In the genomic region with DNA sequence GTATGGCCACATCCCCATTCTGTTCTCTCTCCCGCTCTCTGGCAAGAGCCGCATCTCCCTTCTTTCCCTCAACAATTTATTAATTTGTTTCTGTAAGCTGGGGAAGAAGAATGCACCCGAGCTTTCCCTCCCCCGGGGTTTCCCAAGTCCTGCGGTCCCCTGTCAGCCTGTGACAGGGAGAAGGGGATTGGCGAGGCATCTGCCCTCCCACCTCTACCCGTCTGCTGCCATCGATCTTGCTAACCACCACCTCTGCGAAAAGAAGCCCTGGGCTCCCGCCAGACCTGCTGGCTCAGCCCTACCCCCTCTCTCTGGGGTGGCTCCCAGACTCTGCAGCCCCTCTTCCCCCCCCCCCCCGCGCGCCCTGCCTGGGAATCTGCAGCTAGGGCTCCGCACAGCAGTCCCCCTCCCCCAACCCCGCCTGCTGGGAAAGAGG, we compare ENCODE assay signal across 7 mouse cellular contexts. TPM values are rescaled to one million over a fixed set of nuclear protein-coding genes. Genes with fewer than 3 reads are reported as not detected.
DNase-seq lines count a peak whose midpoint lies in the region; ATAC-seq and TF ChIP-seq lines count a peak whose summit lies in the region.

No protein-coding gene starts in this region.

- peak; percentile 54 for DNase-seq in lung, embryonic 14.5 days
- DNase-seq in lung, adult 2 months, result no peak
- DNase-seq in frontal cortex, postnatal 36 days (ENCODE audit: low spot score in 2 of 2), result peak; percentile 66 to 70
- no peak for DNase-seq in limb, embryonic 11.5 days (ENCODE audit: low spot score)
- DNase-seq in ovary, postnatal 36 days (ENCODE audit: low spot score), result no peak
- DNase-seq in thymus, postnatal 36 days, result no peak

- TF ChIP-seq CTCF in lung, embryonic 14.5 days (IDR thresholded peaks at IDR 0.05; ENCODE audit: low read depth), result no peak
- no peak for TF ChIP-seq CTCF in lung, adult 2 months (IDR thresholded peaks at IDR 0.05; ENCODE audit: insufficient read depth, low read length)

- peak overlapping the region; percentile 51 for H3K4me2 ChIP-seq in lung, embryonic 14.5 days
- peak overlapping the region; percentile 27 for H3K4me2 ChIP-seq in limb, embryonic 11.5 days (ENCODE audit: low read depth, severe bottlenecking)
- peak overlapping the region; percentile 41 for H3K4me2 ChIP-seq in stomach, embryonic 14.5 days (replicated peaks; ENCODE audit: low read depth, low read length)

- peaks cover 23% of the 10 kb centered on the region for H3K4me1 ChIP-seq in lung, embryonic 14.5 days (ENCODE audit: insufficient read depth)
- peaks cover 3% of the 10 kb centered on the region for H3K4me1 ChIP-seq in lung, adult 2 months (ENCODE audit: control insufficient read depth, insufficient read depth, low read length)
- H3K4me1 ChIP-seq in limb, embryonic 11.5 days (ENCODE audit: control insufficient read depth, insufficient read depth, low read length), result peaks cover 20% of the 10 kb centered on the region
- peaks cover 52% of the 10 kb centered on the region for H3K4me1 ChIP-seq in stomach, embryonic 14.5 days (ENCODE audit: control insufficient read depth, insufficient read depth, low read length)

- peaks cover 51% of the 10 kb centered on the region for H3K27me3 ChIP-seq in lung, embryonic 14.5 days (ENCODE audit: insufficient read depth, low read length)
- H3K27me3 ChIP-seq in limb, embryonic 11.5 days (ENCODE audit: control insufficient read depth, insufficient read depth, low read length), result peaks cover 58% of the 10 kb centered on the region
- peaks cover 24% of the 10 kb centered on the region for H3K27me3 ChIP-seq in stomach, embryonic 14.5 days (ENCODE audit: control insufficient read depth, insufficient read depth, low read length)

- WGBS in lung, embryonic 14.5 days, result 4% methylated on average over 12 of the region's 15 CpGs
- 12% methylated on average over 15 of the region's 15 CpGs for whole genome bisulfite sequencing in lung, adult 2 months
- 3% methylated on average over 11 of the region's 15 CpGs for WGBS in limb, embryonic 11.5 days
- WGBS in stomach, embryonic 14.5 days, result under 1% methylated on average over 13 of the region's 15 CpGs

- no peaks in the 10 kb centered on the region for H3K36me3 ChIP-seq in lung, embryonic 14.5 days (ENCODE audit: insufficient read depth)
- no peaks in the 10 kb centered on the region for H3K36me3 ChIP-seq in limb, embryonic 11.5 days (ENCODE audit: control insufficient read depth, insufficient read depth, low read length)
- H3K36me3 ChIP-seq in stomach, embryonic 14.5 days (ENCODE audit: control insufficient read depth, insufficient read depth, low read length), result no peaks in the 10 kb centered on the region

- peak overlapping the region; percentile 1; the same call in 1 of the 2 replicates for H3K4me3 ChIP-seq in lung, embryonic 14.5 days (ENCODE audit: low read depth, low read length)
- no peak overlapping the region for H3K4me3 ChIP-seq in lung, adult 2 months (replicated peaks; ENCODE audit: extremely low read depth, low read depth, low read length)
- peak overlapping the region; percentile 0; the same call in 1 of the 2 replicates for H3K4me3 ChIP-seq in limb, embryonic 11.5 days (ENCODE audit: low read depth, low read length)
- H3K4me3 ChIP-seq in stomach, embryonic 14.5 days (ENCODE audit: low read depth, low read length), result peak overlapping the region; percentile 29; the same call in 1 of the 2 replicates

- no peak overlapping the region for H3K27ac ChIP-seq in lung, embryonic 14.5 days (ENCODE audit: low read depth)
- H3K27ac ChIP-seq in limb, embryonic 11.5 days (replicated peaks; ENCODE audit: low read depth, low read length), result no peak overlapping the region
- H3K27ac ChIP-seq in stomach, embryonic 14.5 days (ENCODE audit: low read length), result no peak overlapping the region

- ATAC-seq in lung, embryonic 14.5 days (ENCODE audit: insufficient read depth), result peak; percentile 28
- ATAC-seq in limb, embryonic 11.5 days (ENCODE audit: insufficient number of reproducible peaks, low FRiP score, low TSS enrichment, low read depth), result peak; percentile 5; the same call in 1 of the 2 replicates
- peak; percentile 26; the same call in 1 of the 2 replicates for ATAC-seq in stomach, embryonic 14.5 days (ENCODE audit: insufficient number of reproducible peaks, insufficient read depth, low FRiP score, low read depth)

- no peak overlapping the region for H3K9ac ChIP-seq in lung, embryonic 14.5 days
- H3K9ac ChIP-seq in limb, embryonic 11.5 days (ENCODE audit: low read length), result no peak overlapping the region
- no peak overlapping the region for H3K9ac ChIP-seq in stomach, embryonic 14.5 days (replicated peaks; ENCODE audit: low read depth, low read length)

- no peaks in the 10 kb centered on the region for H3K9me3 ChIP-seq in lung, embryonic 14.5 days (ENCODE audit: low read depth, low read length)
- H3K9me3 ChIP-seq in limb, embryonic 11.5 days (ENCODE audit: control insufficient read depth, low read length), result no peaks in the 10 kb centered on the region
- H3K9me3 ChIP-seq in stomach, embryonic 14.5 days (ENCODE audit: control insufficient read depth, low read depth, low read length), result no peaks in the 10 kb centered on the region

- TF ChIP-seq POLR2A in lung, adult 2 months (IDR thresholded peaks at IDR 0.05; ENCODE audit: borderline replicate concordance, extremely low read depth, low read depth, low read length), result no peak

RNA-seq across cellular contexts. Expression of a gene that starts 1.4 kb away (rescaled TPM):
- polyA plus RNA-seq in lung, embryonic 14.5 days (2014; fragmentation: Nextera tagmentation; extraction: Ambion mirVana), result 9.1 and 9.8 TPM in 2 replicates
- 7.5 and 10.6 TPM in 2 replicates for polyA plus RNA-seq in lung, adult 2 months (2012; rRNA removed)
- polyA plus RNA-seq in limb, embryonic 11.5 days (2014; fragmentation: Nextera tagmentation; extraction: Ambion mirVana), result 2.9 and 3.1 TPM in 2 replicates
- polyA plus RNA-seq in stomach, embryonic 14.5 days (2014; fragmentation: Nextera tagmentation; extraction: Ambion mirVana), result 35.7 and 42.2 TPM in 2 replicates

RNA-seq across cellular contexts. Expression of a gene that starts 7.1 kb away (rescaled TPM):
- 51.4 and 56.6 TPM in 2 replicates for polyA plus RNA-seq in lung, embryonic 14.5 days (2014; fragmentation: Nextera tagmentation; extraction: Ambion mirVana)
- 330 and 336 TPM in 2 replicates for polyA plus RNA-seq in lung, adult 2 months (2012; rRNA removed)
- 12.5 and 13.7 TPM in 2 replicates for polyA plus RNA-seq in limb, embryonic 11.5 days (2014; fragmentation: Nextera tagmentation; extraction: Ambion mirVana)
- polyA plus RNA-seq in stomach, embryonic 14.5 days (2014; fragmentation: Nextera tagmentation; extraction: Ambion mirVana), result 86.7 and 99.3 TPM in 2 replicates

RNA-seq across cellular contexts. Expression of a gene that starts 7.6 kb away (rescaled TPM):
- polyA plus RNA-seq in lung, embryonic 14.5 days (2014; fragmentation: Nextera tagmentation; extraction: Ambion mirVana), result 40.4 and 43.9 TPM in 2 replicates
- 156 and 178 TPM in 2 replicates for polyA plus RNA-seq in lung, adult 2 months (2012; rRNA removed)
- 10.8 and 11.5 TPM in 2 replicates for polyA plus RNA-seq in limb, embryonic 11.5 days (2014; fragmentation: Nextera tagmentation; extraction: Ambion mirVana)
- 19.9 and 20.2 TPM in 2 replicates for polyA plus RNA-seq in stomach, embryonic 14.5 days (2014; fragmentation: Nextera tagmentation; extraction: Ambion mirVana)

RNA-seq across cellular contexts. Expression of a gene that starts 9.3 kb away (rescaled TPM):
- polyA plus RNA-seq in lung, embryonic 14.5 days (2014; fragmentation: Nextera tagmentation; extraction: Ambion mirVana), result 0.13 and 0.38 TPM in 2 replicates
- polyA plus RNA-seq in lung, adult 2 months (2012; rRNA removed), result 6.8 TPM in 2 replicates
- polyA plus RNA-seq in limb, embryonic 11.5 days (2014; fragmentation: Nextera tagmentation; extraction: Ambion mirVana), result 0.10 and 0.23 TPM in 2 replicates
- 0.78 and 1.7 TPM in 2 replicates for polyA plus RNA-seq in stomach, embryonic 14.5 days (2014; fragmentation: Nextera tagmentation; extraction: Ambion mirVana)

RNA-seq across cellular contexts. Expression of a gene that starts 26.6 kb away (rescaled TPM):
- polyA plus RNA-seq in lung, embryonic 14.5 days (2014; fragmentation: Nextera tagmentation; extraction: Ambion mirVana), result 30.7 and 34.0 TPM in 2 replicates
- polyA plus RNA-seq in lung, adult 2 months (2012; rRNA removed), result 16.4 and 43.2 TPM in 2 replicates
- 12.9 and 17.5 TPM in 2 replicates for polyA plus RNA-seq in limb, embryonic 11.5 days (2014; fragmentation: Nextera tagmentation; extraction: Ambion mirVana)
- 458 and 479 TPM in 2 replicates for polyA plus RNA-seq in stomach, embryonic 14.5 days (2014; fragmentation: Nextera tagmentation; extraction: Ambion mirVana)

Comparison
In these comparisons a context has a peak if more than half of its experiments do, and no peak if none do; other contexts are left out.
1. DNase-seq: peak in lung, embryonic 14.5 days (single experiment) and frontal cortex, postnatal 36 days (2 of 2); none in lung, adult 2 months (single experiment), limb, embryonic 11.5 days (single experiment), ovary, postnatal 36 days (single experiment) and thymus, postnatal 36 days (0 of 2).
2. Peak in every context shown above with its lines, with median percentiles within 50 percentile points of each other: ATAC-seq and H3K4me2 ChIP-seq.